Mouse (Mus musculus) embryonic facial prominence, embryonic 14.5 days (tissue): Measurements from ENCODE around the gene Rex1bd. TPM values are rescaled to one million over a fixed set of nuclear protein-coding genes. Genes with fewer than 3 reads are reported as not detected.
A peak's percentile ranks its signal among the peaks of the same experiment; 100 is the strongest.

Experiments
- ATAC-seq: fragments of 200-750 bp; cut with Nextera tagmentation; 2 replicates; pipeline ENCODE4 v1.8.0; 2017; ENCODE audit warnings: low read depth, moderate number of reproducible peaks, moderate TSS enrichment
- DNase-seq: peaks from one replicate; pipeline ENCODE4 v3.0.0-alpha.2; 2015; ENCODE audit warnings: low spot score
- H3K27ac ChIP-seq: fragments of 300-500 bp; sonication (generic); replicated peaks from 2 replicates; pipeline ENCODE4 v1.5.1; 2014; ENCODE audit warnings: low read depth, mild to moderate bottlenecking, low read length, moderate library complexity
- H3K27me3 ChIP-seq: fragments of 300-500 bp; sonication (generic); replicated peaks from 2 replicates; pipeline ENCODE4 v1.6.1; 2014; ENCODE audit warnings: low read length; ENCODE audit not compliant: control insufficient read depth, insufficient read depth
- H3K36me3 ChIP-seq: fragments of 300-500 bp; sonication (generic); 2 replicates; pipeline ENCODE4 v1.6.1; 2014; ENCODE audit warnings: low read length, mixed read lengths; ENCODE audit not compliant: control insufficient read depth, insufficient read depth
- H3K4me1 ChIP-seq: fragments of 300-500 bp; sonication (generic); 2 replicates; pipeline ENCODE4 v1.6.1; 2014; ENCODE audit warnings: antibody characterized with exemption, low read length; ENCODE audit not compliant: control insufficient read depth, insufficient read depth
- H3K4me2 ChIP-seq: fragments of 300-500 bp; sonication (generic); 2 replicates; pipeline ENCODE4 v1.6.1; 2014; ENCODE audit warnings: low read depth, mild to moderate bottlenecking, low read length, moderate library complexity, mixed read lengths
- H3K4me3 ChIP-seq: fragments of 300-500 bp; sonication (generic); 2 replicates; pipeline ENCODE4 v1.5.1; 2014; ENCODE audit warnings: low read depth, mild to moderate bottlenecking, low read length
- H3K9ac ChIP-seq: fragments of 300-500 bp; sonication (generic); 2 replicates; pipeline ENCODE4 v1.6.1; 2014; ENCODE audit warnings: low read depth, mild to moderate bottlenecking, low read length, moderate library complexity, mixed read lengths
- H3K9me3 ChIP-seq: fragments of 300-500 bp; sonication (generic); 2 replicates; pipeline ENCODE4 v1.6.1; 2016; ENCODE audit warnings: low read length; ENCODE audit not compliant: control insufficient read depth
- WGBS: fragments of 180-500 bp; shearing (Covaris S2); extraction: QIAGEN DNeasy Blood & Tissue Kit; methylation state at CpG from one replicate; pipeline ENCODE4 v1.1.7; 2014; 5-methylcytosine and 5-hydroxymethylcytosine counted together
- polyA plus RNA-seq: library from polyadenylated mRNA; unstranded; fragments of >200 nt; fragmentation: Nextera tagmentation; extraction: Ambion mirVana; gene quantifications from 2 replicates; pipeline ENCODE4 v1.2.1, GENCODE M21; 2014

Gene Rex1bd
- polyA plus RNA-seq, 1 experiment from 2014 or later, result 148 TPM

DNA sequence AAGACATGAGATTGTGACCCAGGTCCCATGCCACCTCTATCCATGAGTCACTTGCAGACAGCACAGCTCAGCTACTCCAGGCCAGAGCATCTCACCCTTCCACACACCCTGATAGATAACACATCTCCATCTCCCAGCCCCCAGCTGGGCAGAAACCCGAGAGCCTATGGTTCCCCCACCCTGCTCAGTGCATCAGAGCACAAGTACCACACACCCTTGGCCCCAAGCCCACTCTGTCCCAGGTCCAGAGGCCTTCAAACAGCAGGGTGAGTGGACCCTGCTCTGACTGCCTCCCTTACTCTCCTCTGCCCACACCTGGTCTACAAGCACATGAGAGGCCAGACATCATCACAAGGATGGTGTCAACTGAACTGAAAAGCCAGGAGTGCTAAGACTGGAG lies 38.6 kb downstream of the Rex1bd start:
- no peak for DNase-seq
- ATAC-seq, result no peak
- Histone ChIP-seq H3K9me3 (no peaks in the 10 kb centered on the region), H3K36me3 (0 out of 2 replicates have a peak, but pooled peaks cover 10% of the 10 kb centered on the region), H3K4me2 (no peak overlapping the region), H3K27ac (no peak overlapping the region), H3K27me3 (no peaks in the 10 kb centered on the region), H3K4me3 (no peak overlapping the region), H3K9ac (no peak overlapping the region), H3K4me1 (no peaks in the 10 kb centered on the region)
- 56% methylated on average over 1 of the region's 1 CpGs for WGBS

DNA sequence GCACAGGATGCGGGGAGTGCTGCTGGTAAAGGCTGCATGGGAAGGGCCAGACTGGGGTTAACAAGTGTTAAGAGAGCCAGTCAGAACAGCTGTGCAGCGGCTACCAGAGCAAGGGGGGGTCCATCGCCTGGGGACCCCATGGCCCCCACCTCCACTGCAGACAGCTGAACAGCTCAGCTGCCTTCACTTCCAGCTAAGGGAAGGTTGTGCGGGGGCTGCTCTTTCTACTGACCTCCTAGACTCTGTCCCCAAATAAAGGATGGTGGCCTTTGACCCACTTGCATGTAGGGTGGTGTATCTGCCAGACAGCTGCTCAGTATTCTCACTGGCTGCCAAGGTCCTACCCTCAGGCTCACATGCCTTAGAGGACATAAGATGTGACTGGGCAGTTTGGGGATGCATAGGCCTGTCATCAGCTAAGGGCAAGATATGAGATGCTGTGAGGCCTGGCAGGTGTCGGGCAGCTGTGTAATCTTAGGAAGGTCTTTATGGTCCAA lies 39.3 kb downstream of the Rex1bd start:
- H3K27me3 ChIP-seq, result no peaks in the 10 kb centered on the region
- H3K9ac ChIP-seq, result peak overlapping the region; percentile 20; the same call in 1 of the 2 replicates
- WGBS, result 62% methylated on average over 5 of the region's 5 CpGs
- H3K27ac ChIP-seq, result no peak overlapping the region
- no peaks in the 10 kb centered on the region for H3K4me1 ChIP-seq
- H3K36me3 ChIP-seq, result 0 out of 2 replicates have a peak, but pooled peaks cover 6% of the 10 kb centered on the region
- ATAC-seq, result peak; percentile 51
- DNase-seq, result no peak
- no peak overlapping the region for H3K4me3 ChIP-seq
- H3K9me3 ChIP-seq, result no peaks in the 10 kb centered on the region
- H3K4me2 ChIP-seq, result no peak overlapping the region

DNA sequence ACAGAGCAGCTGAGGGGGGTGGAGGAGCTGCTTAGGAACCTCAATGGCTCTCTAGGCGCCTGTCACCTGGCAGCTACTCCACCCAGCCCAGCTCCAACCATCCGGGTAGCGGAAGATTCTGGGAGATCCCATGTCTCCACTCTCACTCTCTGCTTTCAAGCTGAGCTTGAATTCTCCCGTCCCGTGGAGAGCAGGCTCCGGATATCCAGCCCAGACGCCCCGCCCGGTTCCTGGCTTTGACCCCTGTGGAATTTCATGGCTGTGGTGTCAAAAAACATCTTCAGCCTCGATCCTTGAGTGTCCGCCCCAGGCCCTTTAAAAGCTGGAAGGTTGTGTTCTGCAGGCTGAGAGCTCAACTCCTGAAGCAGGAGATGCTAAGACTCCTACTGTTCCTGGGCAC lies 39.8 kb downstream of the Rex1bd start:
- no peak overlapping the region for H3K4me2 ChIP-seq
- H3K9me3 ChIP-seq, result no peaks in the 10 kb centered on the region
- H3K4me3 ChIP-seq, result no peak overlapping the region
- no peaks in the 10 kb centered on the region for H3K27me3 ChIP-seq
- 0 out of 2 replicates have a peak, but pooled peaks cover 6% of the 10 kb centered on the region for H3K36me3 ChIP-seq
- peak overlapping the region; percentile 20; the same call in 1 of the 2 replicates for H3K9ac ChIP-seq
- DNase-seq, result no peak
- H3K4me1 ChIP-seq, result no peaks in the 10 kb centered on the region
- H3K27ac ChIP-seq, result no peak overlapping the region
- ATAC-seq, result no peak
- 51% methylated on average over 11 of the region's 11 CpGs for whole genome bisulfite sequencing

DNA sequence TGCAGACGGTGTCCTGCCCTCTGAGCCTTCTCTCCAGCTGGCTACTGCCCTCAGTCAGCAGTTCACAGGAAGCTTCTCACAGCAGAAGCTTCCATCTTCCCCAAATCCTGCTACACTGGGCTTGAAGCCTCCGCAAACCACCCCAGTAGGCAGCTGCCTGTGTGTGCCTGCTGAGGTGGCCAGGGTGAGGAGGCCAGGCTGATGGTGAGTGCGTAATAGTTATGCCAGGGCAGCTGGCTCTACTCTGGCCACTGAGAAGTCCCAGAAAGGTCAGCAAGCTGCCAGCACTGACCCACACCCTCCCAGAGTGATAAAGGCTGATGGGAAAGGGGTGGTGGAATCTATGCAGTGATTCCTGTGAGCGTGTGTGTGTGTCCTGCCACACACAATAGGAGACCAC lies 40.2 kb downstream of the Rex1bd start:
- Histone ChIP-seq H3K27ac (no peak overlapping the region), H3K4me2 (no peak overlapping the region), H3K36me3 (0 out of 2 replicates have a peak, but pooled peaks cover 6% of the 10 kb centered on the region), H3K9ac (no peak overlapping the region), H3K9me3 (no peaks in the 10 kb centered on the region), H3K27me3 (no peaks in the 10 kb centered on the region), H3K4me3 (no peak overlapping the region), H3K4me1 (no peaks in the 10 kb centered on the region)
- ATAC-seq (no peak), DNase-seq (no peak)
- 85% methylated on average over 4 of the region's 4 CpGs for WGBS

DNA sequence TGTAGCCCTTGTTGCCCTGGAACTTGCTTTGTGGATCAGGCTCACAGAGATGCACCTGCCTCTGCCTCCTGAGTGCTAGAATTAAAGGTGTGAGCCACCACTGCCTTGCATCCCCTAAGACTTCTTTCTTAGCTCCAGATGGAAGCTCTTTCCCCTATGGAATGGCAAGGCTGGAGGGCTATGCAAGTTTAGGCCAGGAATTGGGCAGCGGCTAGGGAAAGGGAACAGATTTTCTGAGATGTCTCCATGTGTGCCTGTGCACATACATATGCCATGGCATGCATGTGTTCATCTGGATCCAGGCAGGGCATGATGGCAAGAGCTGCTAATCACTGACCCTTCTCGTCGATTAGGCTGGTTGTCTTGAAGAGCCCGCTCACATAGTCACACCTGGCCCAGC lies 40.9 kb downstream of the Rex1bd start:
- DNase-seq (no peak), ATAC-seq (no peak)
- Histone ChIP-seq H3K4me3 (no peak overlapping the region), H3K4me2 (no peak overlapping the region), H3K9me3 (no peaks in the 10 kb centered on the region), H3K36me3 (0 out of 2 replicates have a peak, but pooled peaks cover 6% of the 10 kb centered on the region), H3K27me3 (no peaks in the 10 kb centered on the region), H3K9ac (no peak overlapping the region), H3K4me1 (no peaks in the 10 kb centered on the region), H3K27ac (no peak overlapping the region)
- WGBS, result 96% methylated on average over 4 of the region's 4 CpGs

DNA sequence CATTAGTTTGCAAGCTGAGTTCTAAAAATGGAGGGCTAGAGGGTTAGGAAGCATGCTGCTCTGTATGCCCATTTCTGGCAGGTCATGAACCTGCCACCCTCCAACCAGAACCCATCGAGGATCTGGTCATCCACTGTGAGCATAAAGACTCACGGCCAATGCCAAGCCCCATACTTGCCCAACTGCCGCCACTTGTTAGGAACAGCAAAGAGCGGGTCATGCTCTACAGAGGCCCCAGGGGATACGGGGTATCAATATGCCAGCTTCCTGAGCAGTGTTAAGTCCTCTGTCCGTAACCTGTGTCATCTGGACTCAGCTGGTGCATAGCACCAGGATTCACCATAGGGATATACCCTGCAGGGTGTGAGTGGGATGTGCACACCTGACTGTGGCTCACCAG lies 42.4 kb downstream of the Rex1bd start:
- H3K27me3 ChIP-seq, result no peaks in the 10 kb centered on the region
- H3K36me3 ChIP-seq, result peaks cover 5% of the 10 kb centered on the region
- no peak overlapping the region for H3K4me2 ChIP-seq
- no peak for DNase-seq
- H3K27ac ChIP-seq, result no peak overlapping the region
- no peaks in the 10 kb centered on the region for H3K9me3 ChIP-seq
- 91% methylated on average over 6 of the region's 6 CpGs for WGBS
- no peak overlapping the region for H3K9ac ChIP-seq
- H3K4me1 ChIP-seq, result no peaks in the 10 kb centered on the region
- no peak overlapping the region for H3K4me3 ChIP-seq
- no peak for ATAC-seq

DNA sequence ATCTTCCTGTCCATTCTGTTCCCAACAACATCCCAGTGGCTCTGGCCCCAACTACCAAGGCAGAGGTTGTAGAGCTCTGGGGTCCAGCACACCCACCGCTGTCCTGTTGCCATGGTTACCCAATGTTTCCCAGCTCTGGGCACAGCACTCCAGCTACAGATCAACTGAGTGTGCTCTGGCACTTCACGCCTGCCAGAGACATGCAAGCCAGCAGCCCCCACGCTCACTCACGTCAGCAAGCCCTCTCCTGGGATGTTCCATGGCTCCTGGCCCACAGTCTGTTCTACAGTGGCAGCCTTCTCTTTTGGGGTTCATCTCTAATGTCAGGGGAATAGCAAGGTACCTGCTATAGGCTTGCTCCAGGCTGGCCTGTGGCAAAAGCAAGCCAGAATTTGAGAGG lies 43.2 kb downstream of the Rex1bd start:
- Histone ChIP-seq H3K9ac (no peak overlapping the region), H3K9me3 (no peaks in the 10 kb centered on the region), H3K4me3 (no peak overlapping the region), H3K4me1 (no peaks in the 10 kb centered on the region), H3K4me2 (no peak overlapping the region), H3K27me3 (no peaks in the 10 kb centered on the region), H3K36me3 (peaks cover 7% of the 10 kb centered on the region), H3K27ac (no peak overlapping the region)
- 72% methylated on average over 4 of the region's 4 CpGs for WGBS
- DNase-seq, result no peak
- no peak for ATAC-seq

DNA sequence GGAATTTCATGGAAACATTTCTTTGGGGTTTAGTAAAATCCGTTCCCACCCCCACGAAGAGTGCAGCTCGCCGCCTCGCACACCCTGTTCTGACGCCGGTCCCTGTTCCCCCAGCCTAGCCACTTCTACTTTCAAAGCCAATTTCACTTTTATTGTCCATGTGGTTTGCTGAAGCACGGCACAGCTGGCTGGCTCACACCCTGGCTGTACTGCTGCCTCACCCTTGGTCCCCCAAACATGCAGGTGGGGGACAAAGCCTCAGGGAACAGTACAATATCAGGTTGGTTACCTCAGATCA lies 44.1 kb downstream of the Rex1bd start:
- WGBS, result 91% methylated on average over 8 of the region's 8 CpGs
- peaks cover 7% of the 10 kb centered on the region for H3K36me3 ChIP-seq
- no peak for ATAC-seq
- H3K9me3 ChIP-seq, result no peaks in the 10 kb centered on the region
- no peak overlapping the region for H3K4me3 ChIP-seq
- H3K9ac ChIP-seq, result no peak overlapping the region
- no peak overlapping the region for H3K27ac ChIP-seq
- H3K4me2 ChIP-seq, result no peak overlapping the region
- H3K4me1 ChIP-seq, result no peaks in the 10 kb centered on the region
- no peak for DNase-seq
- H3K27me3 ChIP-seq, result no peaks in the 10 kb centered on the region

DNA sequence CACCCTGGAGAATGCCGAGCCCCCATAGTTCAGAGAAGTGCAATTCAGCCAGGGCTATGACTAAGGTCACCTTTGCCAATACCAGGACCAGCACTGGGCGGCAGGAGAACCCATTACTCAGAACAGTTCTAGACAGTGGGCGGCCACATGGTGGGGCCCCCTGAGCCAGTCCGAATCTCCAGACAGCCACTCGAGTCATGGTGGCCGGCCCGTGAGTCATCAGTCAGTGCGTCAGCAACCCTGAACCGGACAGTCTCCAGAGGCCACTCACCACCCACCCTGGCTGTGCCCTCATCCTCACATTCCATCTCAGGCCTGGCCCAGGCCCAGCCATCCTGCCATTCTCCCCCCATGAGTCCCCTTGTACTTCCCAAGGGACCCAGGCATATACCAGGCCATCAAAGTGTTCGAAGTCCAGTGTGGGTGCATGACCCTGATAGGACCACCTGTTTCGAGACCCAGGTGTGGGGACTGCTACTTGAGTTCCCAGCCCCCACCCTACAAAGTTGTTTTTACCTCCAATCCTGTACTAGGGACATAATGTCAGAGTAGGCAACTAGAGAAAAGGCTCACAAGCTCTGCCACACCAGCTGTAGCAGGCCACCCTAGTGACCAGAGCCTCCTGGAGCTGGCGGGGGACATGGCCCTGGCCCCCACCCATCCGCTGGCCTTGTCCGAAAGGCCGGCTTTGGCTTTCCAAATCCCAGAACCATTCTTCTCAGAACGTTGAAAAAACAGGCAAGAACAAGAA lies 44.6 kb downstream of the Rex1bd start:
- H3K27ac ChIP-seq, result no peak overlapping the region
- no peak overlapping the region for H3K9ac ChIP-seq
- no peak overlapping the region for H3K4me2 ChIP-seq
- ATAC-seq (no peak), DNase-seq (no peak)
- H3K9me3 ChIP-seq, result no peaks in the 10 kb centered on the region
- WGBS, result 91% methylated on average over 13 of the region's 16 CpGs
- no peak overlapping the region for H3K4me3 ChIP-seq
- peaks cover 7% of the 10 kb centered on the region for H3K36me3 ChIP-seq
- H3K4me1 ChIP-seq, result no peaks in the 10 kb centered on the region
- no peaks in the 10 kb centered on the region for H3K27me3 ChIP-seq
